Mouse (Mus musculus) liver, adult 2 months (tissue): ENCODE data around the gene Zmiz1.

Source experiments
- CTCF ChIP-seq: fragments of 200-500 bp; IDR thresholded peaks from 2 replicates; pipeline ENCODE4 v1.5.1; 2011; ENCODE audit warnings: low read depth, low read length, control low read depth
- POLR2A ChIP-seq: fragments of 200-500 bp; IDR thresholded peaks from 2 replicates; pipeline ENCODE4 v1.6.1; 2011; ENCODE audit warnings: low read length, control low read depth; ENCODE audit not compliant: insufficient read depth; ENCODE audit errors: extremely low read depth

GRCm38 (mm10) chr14:25504241-25504640, 45.3 kb downstream of the Zmiz1 start:
- TF ChIP-seq POLR2A (no peak), CTCF (no peak)
